Mouse (Mus musculus) kidney, embryonic 16.5 days (tissue): ENCODE measurements around the gene Exosc1. TPM values are rescaled to one million over a fixed set of nuclear protein-coding genes. Genes with fewer than 3 reads are reported as not detected.

Source experiments
- ATAC-seq: fragments of 200-750 bp; cut with Nextera tagmentation; 2 replicates; pipeline ENCODE4 v1.8.0; 2017; ENCODE audit warnings: moderate TSS enrichment; ENCODE audit not compliant: low FRiP score, low TSS enrichment
- H3K27ac ChIP-seq: fragments of 300-500 bp; sonication (generic); 2 replicates; pipeline ENCODE4 v1.5.1; 2014; ENCODE audit warnings: low read length
- H3K27me3 ChIP-seq: fragments of 300-500 bp; sonication (generic); 2 replicates; pipeline ENCODE4 v1.6.1; 2014; ENCODE audit warnings: low read length, control low read depth, mixed read lengths; ENCODE audit not compliant: insufficient read depth
- H3K36me3 ChIP-seq: fragments of 300-500 bp; sonication (generic); 2 replicates; pipeline ENCODE4 v1.6.1; 2014; ENCODE audit warnings: low read length, control low read depth, mixed read lengths; ENCODE audit not compliant: insufficient read depth
- H3K4me1 ChIP-seq: fragments of 300-500 bp; sonication (generic); 2 replicates; pipeline ENCODE4 v1.6.1; 2014; ENCODE audit warnings: low read length, control low read depth, mixed read lengths; ENCODE audit not compliant: insufficient read depth
- H3K4me2 ChIP-seq: fragments of 300-500 bp; sonication (generic); replicated peaks from 2 replicates; pipeline ENCODE4 v1.6.1; 2014; ENCODE audit warnings: low read depth, low read length
- H3K4me3 ChIP-seq: fragments of 300-500 bp; sonication (generic); 2 replicates; pipeline ENCODE4 v1.5.1; 2014; ENCODE audit warnings: mild to moderate bottlenecking, low read length
- H3K9ac ChIP-seq: fragments of 300-500 bp; sonication (generic); replicated peaks from 2 replicates; pipeline ENCODE4 v1.6.1; 2014; ENCODE audit warnings: low read length
- H3K9me3 ChIP-seq: fragments of 300-500 bp; sonication (generic); 2 replicates; pipeline ENCODE4 v1.6.1; 2016; ENCODE audit warnings: low read length, control low read depth
- WGBS: fragments of 180-500 bp; shearing (Covaris S2); extraction: QIAGEN DNeasy Blood & Tissue Kit; methylation state at CpG from one replicate; pipeline ENCODE4 v1.1.7; 2014; 5-methylcytosine and 5-hydroxymethylcytosine counted together
- polyA plus RNA-seq: library from polyadenylated mRNA; unstranded; fragments of >200 nt; fragmentation: Nextera tagmentation; extraction: Ambion mirVana; gene quantifications from 2 replicates; pipeline ENCODE4 v1.2.1, GENCODE M21; 2015

The Exosc1 gene
- polyA plus RNA-seq, 1 experiment from 2014 or later: 74.0 TPM

GRCm38 (mm10) chr19:41888191-41888590, 45.0 kb downstream of the Exosc1 start:
- Histone ChIP-seq H3K27ac (no peak overlapping the region), H3K4me1 (no peaks in the 10 kb centered on the region), H3K9ac (no peak overlapping the region), H3K9me3 (no peaks in the 10 kb centered on the region), H3K4me2 (no peak overlapping the region), H3K4me3 (no peak overlapping the region), H3K36me3 (peaks cover 34% of the 10 kb centered on the region), H3K27me3 (no peaks in the 10 kb centered on the region)
- no peak for ATAC-seq

DNA sequence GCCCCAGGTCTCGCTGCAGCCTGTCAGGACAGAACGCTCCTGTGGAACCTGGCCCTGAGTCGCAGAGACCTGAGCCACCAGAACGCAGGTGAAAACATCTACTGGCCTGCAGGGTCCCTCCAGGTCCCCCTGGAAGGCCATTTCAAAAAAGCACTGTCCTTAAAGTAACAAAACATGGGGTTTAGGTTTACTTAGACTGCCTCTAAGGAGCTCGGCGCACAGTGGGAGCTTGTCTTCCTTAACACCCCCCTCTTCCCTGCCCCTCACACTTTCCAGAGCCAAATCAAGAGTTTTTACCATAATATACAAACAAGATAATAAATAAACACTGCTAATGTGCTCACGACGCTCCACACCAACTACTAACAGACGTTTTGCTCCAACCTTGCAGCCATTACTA, 49.3 kb downstream of the Exosc1 start:
- no peaks in the 10 kb centered on the region for H3K4me1 ChIP-seq
- H3K4me3 ChIP-seq: no peak overlapping the region
- ATAC-seq: no peak
- peaks cover 40% of the 10 kb centered on the region for H3K36me3 ChIP-seq
- no peak overlapping the region for H3K4me2 ChIP-seq
- 95% methylated on average over 9 of the region's 9 CpGs for WGBS
- no peak overlapping the region for H3K9ac ChIP-seq
- H3K27ac ChIP-seq: no peak overlapping the region
- H3K27me3 ChIP-seq: no peaks in the 10 kb centered on the region
- no peaks in the 10 kb centered on the region for H3K9me3 ChIP-seq

DNA sequence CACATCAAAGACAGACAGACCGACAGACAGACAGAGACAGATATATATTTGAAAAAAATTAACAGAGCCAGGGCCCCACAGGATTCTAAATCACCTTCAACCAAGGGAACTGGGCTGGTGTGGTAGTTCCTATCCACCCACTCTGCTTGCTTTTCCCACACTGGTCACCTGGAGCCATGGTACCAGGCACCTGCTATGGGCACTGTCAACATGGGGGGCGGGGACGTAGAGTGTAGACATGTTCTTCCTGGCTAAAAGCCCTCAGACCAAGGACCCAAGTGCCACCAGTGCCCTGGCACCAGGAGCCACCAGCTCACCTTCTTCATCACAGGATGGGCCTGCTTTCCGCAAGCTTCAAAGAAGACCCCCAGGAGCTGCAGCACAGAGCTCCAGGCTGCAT, 51.4 kb downstream of the Exosc1 start:
- H3K36me3 ChIP-seq: peaks cover 46% of the 10 kb centered on the region
- no peak overlapping the region for H3K4me3 ChIP-seq
- no peak for ATAC-seq
- H3K9me3 ChIP-seq: no peaks in the 10 kb centered on the region
- H3K9ac ChIP-seq: no peak overlapping the region
- no peak overlapping the region for H3K27ac ChIP-seq
- no peaks in the 10 kb centered on the region for H3K4me1 ChIP-seq
- H3K27me3 ChIP-seq: no peaks in the 10 kb centered on the region
- 94% methylated on average over 4 of the region's 4 CpGs for WGBS
- H3K4me2 ChIP-seq: no peak overlapping the region

GRCm38 (mm10) chr19:41874356-41874755, 58.9 kb downstream of the Exosc1 start:
- 91% methylated on average over 14 of the region's 14 CpGs for WGBS
- H3K4me1 ChIP-seq: no peaks in the 10 kb centered on the region

More at GRCm38 (mm10) chr19:41874356-41874755, 58.9 kb downstream of the Exosc1 start:
- no peak for ATAC-seq
- Histone ChIP-seq H3K27ac (no peak overlapping the region), H3K27me3 (no peaks in the 10 kb centered on the region), H3K36me3 (peaks cover 50% of the 10 kb centered on the region), H3K4me2 (no peak overlapping the region), H3K9ac (no peak overlapping the region), H3K4me3 (no peak overlapping the region), H3K9me3 (no peaks in the 10 kb centered on the region)

Other genes starting within 250 kb of the Exosc1 start
- gene Slit1, start 189.8 kb downstream of the Exosc1 start, polyA plus RNA-seq: 6.2 and 6.4 TPM in 2 replicates
- gene Arhgap19, start 131.4 kb downstream of the Exosc1 start, polyA plus RNA-seq: 28.0 and 31.1 TPM in 2 replicates
- 6.2 and 6.5 TPM in 2 replicates for gene Frat1, start 103.5 kb downstream of the Exosc1 start, polyA plus RNA-seq
- gene Frat2, start 85.3 kb downstream of the Exosc1 start, polyA plus RNA-seq: 3.7 and 4.7 TPM in 2 replicates
- 16.9 and 18.8 TPM in 2 replicates for gene Rrp12, start 37.2 kb downstream of the Exosc1 start, polyA plus RNA-seq
- gene Pgam1, start 21.5 kb downstream of the Exosc1 start, polyA plus RNA-seq: 823 and 859 TPM in 2 replicates
- gene Zdhhc16, start 57 bp upstream of the Exosc1 start, polyA plus RNA-seq: 89.1 and 94.4 TPM in 2 replicates
- 41.1 and 45.6 TPM in 2 replicates for gene Mms19, start 47.7 kb upstream of the Exosc1 start, polyA plus RNA-seq
- 35.9 and 37.8 TPM in 2 replicates for gene Ubtd1, start 48.3 kb upstream of the Exosc1 start, polyA plus RNA-seq
- gene Ankrd2, start 102.6 kb upstream of the Exosc1 start, polyA plus RNA-seq: not detected in 2 replicates
- gene Hoga1, start 112.2 kb upstream of the Exosc1 start, polyA plus RNA-seq: 30.4 and 35.0 TPM in 2 replicates
- gene 4933411K16Rik, start 118.8 kb upstream of the Exosc1 start, polyA plus RNA-seq: 0.60 and 0.71 TPM in 2 replicates
- 32.7 and 35.2 TPM in 2 replicates for gene Morn4, start 152.9 kb upstream of the Exosc1 start, polyA plus RNA-seq
- 9.1 and 15.3 TPM in 2 replicates for gene Pi4k2a, start 157.0 kb upstream of the Exosc1 start, polyA plus RNA-seq
- 24.9 and 30.7 TPM in 2 replicates for gene Avpi1, start 195.6 kb upstream of the Exosc1 start, polyA plus RNA-seq
- gene Marveld1, start 214.0 kb upstream of the Exosc1 start, polyA plus RNA-seq: 8.6 and 8.7 TPM in 2 replicates
- gene Zfyve27, start 230.5 kb upstream of the Exosc1 start, polyA plus RNA-seq: 33.2 and 35.1 TPM in 2 replicates